Mouse (Mus musculus) v-Abl transformed pro-B cells (cell line): Measurements from ENCODE around the gene Fgd4.

Experiments
- in situ Hi-C, 2 experiments: fragments of 400-800 bp; cut with MboI; formaldehyde crosslinking; loops; one replicate each; pipeline ENCODE4 v1.15.1; 2025; ENCODE audit not compliant: unreplicated experiment in 2 of 2

The Fgd4 gene

GRCm38 (mm10) chr16:16600461-16600860, at the start of gene Fgd4:
Fgd4 (minus strand) TSS chr16:16600549.
- in situ Hi-C loops = loop anchor here in 1 of 2 experiments (10.0 kb wide), 1 partner anchor 244 kb away; no protein-coding TSS in a partner anchor

GRCm38 (mm10) chr16:16645148-16645547, 44.8 kb upstream of the Fgd4 start:
- in situ Hi-C loops = no loop called here

- in situ Hi-C loops = no loop called here
Measured at GRCm38 (mm10) chr16:16633730-16634129, 33.4 kb upstream of the Fgd4 start.

GRCm38 (mm10) chr16:16599586-16600401, 555 bp downstream of the Fgd4 start:
- in situ Hi-C loops = loop anchor here (5.0 to 25.0 kb wide), 6 partner anchors 245 to 1887 kb away; partner anchors contain the start of gene Ypel1 (in 1 of the 2)

GRCm38 (mm10) chr16:16596582-16596981, 3.8 kb downstream of the Fgd4 start:
- in situ Hi-C loops = loop anchor here (5.0 to 25.0 kb wide), 5 partner anchors 316 to 1884 kb away; partner anchors contain the start of gene Ypel1 (in 1 of the 2)

- in situ Hi-C loops = loop anchor here (25.0 kb wide), 4 partner anchors 470 to 1880 kb away; partner anchors contain the start of gene Ypel1 (in 1 of the 2)
Measured at GRCm38 (mm10) chr16:16592622-16593021, 7.7 kb downstream of the Fgd4 start.

GRCm38 (mm10) chr16:16584409-16585032, 15.8 kb downstream of the Fgd4 start:
- in situ Hi-C loops = loop anchor here (5.0 to 25.0 kb wide), 7 partner anchors 282 to 1882 kb away; partner anchors contain the start of genes Yars2 (in 2 of the 2) and Ypel1 (in 1 of the 2)

- in situ Hi-C loops = loop anchor here (25.0 kb wide), 4 partner anchors 486 to 1864 kb away; partner anchors contain the start of gene Ypel1 (in 1 of the 2)
Measured at GRCm38 (mm10) chr16:16576556-16576955, 23.8 kb downstream of the Fgd4 start.

GRCm38 (mm10) chr16:16574508-16574907, 25.8 kb downstream of the Fgd4 start:
- in situ Hi-C loops = no loop called here

- in situ Hi-C loops = no loop called here
Measured at GRCm38 (mm10) chr16:16573167-16573566, 27.2 kb downstream of the Fgd4 start.

- in situ Hi-C loops = no loop called here
Measured at GRCm38 (mm10) chr16:16571356-16571755, 29.0 kb downstream of the Fgd4 start.

GRCm38 (mm10) chr16:16566786-16567185, 33.6 kb downstream of the Fgd4 start:
- in situ Hi-C loops = no loop called here

GRCm38 (mm10) chr16:16566215-16566614, 34.1 kb downstream of the Fgd4 start:
- in situ Hi-C loops = no loop called here

GRCm38 (mm10) chr16:16565786-16566185, 34.6 kb downstream of the Fgd4 start:
- in situ Hi-C loops = no loop called here

- in situ Hi-C loops = no loop called here
Measured at GRCm38 (mm10) chr16:16560718-16561117, 39.6 kb downstream of the Fgd4 start.

- in situ Hi-C loops = no loop called here
Measured at GRCm38 (mm10) chr16:16559878-16560531, 40.3 kb downstream of the Fgd4 start.

- in situ Hi-C loops = no loop called here
Measured at GRCm38 (mm10) chr16:16559016-16559877, 41.1 kb downstream of the Fgd4 start.

GRCm38 (mm10) chr16:16557738-16558137, 42.6 kb downstream of the Fgd4 start:
- in situ Hi-C loops = no loop called here

- in situ Hi-C loops = no loop called here
Measured at GRCm38 (mm10) chr16:16554098-16554497, 46.3 kb downstream of the Fgd4 start.

- in situ Hi-C loops = no loop called here
Measured at GRCm38 (mm10) chr16:16552197-16552596, 48.2 kb downstream of the Fgd4 start.
